Mouse (Mus musculus) lung, adult 18-20 months (tissue): Measurements from ENCODE around the gene Pcsk5.

Experiments
- DNase-seq, 2 experiments: peaks; one replicate each; pipeline ENCODE4 v3.0.0; 2022; ENCODE audit warnings: mixed read lengths in 2 of 2

Pcsk5 gene

GRCm38 (mm10) chr19:17800798-17801197 is 36.6 kb downstream of the Pcsk5 start:
- DNase-seq: no peak

- DNase-seq: no peak
Observed at GRCm38 (mm10) chr19:17799419-17800185, 37.8 kb downstream of the Pcsk5 start.

DNA sequence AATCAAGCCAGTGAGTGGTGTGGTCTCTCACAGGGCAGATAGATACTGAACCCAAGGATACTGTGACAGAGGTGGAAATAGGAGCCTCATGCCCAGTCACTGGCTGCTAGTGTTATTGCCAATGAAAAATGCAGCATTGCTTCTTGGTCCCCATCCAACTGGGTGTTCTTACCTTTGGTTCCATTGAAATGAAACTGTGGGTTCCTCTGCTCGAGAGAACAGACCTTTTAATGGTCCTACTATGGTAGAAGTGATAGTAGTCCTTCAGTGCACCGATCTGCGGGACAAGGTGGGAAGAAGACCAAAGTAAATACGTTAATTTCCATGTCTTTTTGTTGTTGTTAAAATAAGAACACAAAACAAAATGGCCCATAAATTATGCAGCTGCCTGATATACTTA is 44.0 kb downstream of the Pcsk5 start:
- no peak for DNase-seq

DNA sequence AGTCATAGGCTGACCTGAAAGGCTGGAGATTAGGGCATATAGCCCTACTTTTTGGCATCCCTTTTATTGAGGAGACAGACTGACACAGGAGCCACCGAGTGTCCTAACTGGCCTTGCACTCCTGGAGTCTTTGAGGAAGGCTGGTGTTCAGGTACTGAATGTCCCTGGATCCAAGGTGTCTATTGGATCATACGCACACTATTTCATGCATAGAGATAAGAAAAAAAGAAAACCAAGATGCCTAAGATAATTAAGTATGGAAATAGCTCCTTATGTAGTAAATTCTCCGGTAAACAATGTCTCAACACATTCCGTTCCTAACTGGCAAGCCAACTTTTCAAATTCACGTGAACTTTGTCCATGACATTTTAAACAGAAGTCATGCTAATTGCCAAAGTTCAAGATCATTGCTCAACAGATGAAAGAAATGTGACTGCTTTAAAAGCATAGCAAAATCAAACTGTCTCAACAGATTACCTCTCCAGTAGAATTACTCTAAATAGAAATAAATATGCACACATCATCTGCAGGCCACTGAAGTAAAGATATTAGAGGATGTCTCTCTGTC is 45.9 kb downstream of the Pcsk5 start:
- DNase-seq: no peak

DNA sequence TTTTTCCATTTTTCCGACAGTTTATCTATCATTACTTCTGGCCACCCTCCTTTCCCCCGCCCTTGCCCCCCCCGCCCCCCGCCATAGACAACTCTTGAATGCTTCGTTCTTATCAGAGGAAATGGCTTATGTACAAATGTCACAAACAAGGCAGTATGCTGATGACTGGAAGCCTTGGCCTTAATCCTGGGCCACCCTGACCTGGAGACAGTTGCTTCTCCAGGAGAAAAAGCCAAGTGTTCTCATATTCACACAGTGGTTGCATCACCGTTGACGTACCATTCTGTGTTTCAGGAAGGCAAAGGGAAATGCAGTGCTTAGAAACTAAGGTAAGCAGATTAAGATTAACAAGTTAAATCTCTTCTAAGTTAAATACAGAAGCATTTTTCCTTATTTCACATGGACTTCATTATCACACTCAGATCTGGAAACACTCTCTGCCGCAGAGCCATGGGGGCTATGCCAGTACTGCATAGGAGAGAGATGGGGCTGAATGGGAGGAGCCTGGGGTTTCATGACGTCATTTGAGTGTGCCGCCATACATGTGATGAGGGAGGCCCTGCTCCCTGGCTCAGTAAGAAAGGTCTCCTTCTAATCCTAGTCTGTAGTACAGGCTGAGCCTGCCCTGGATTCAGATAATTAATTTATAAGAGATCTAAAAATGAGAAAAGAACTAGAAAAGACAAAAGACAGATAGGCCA is 48.7 kb downstream of the Pcsk5 start:
- peak; percentile 34 to 57 for DNase-seq

GRCm38 (mm10) chr19:17786744-17787143 is 50.7 kb downstream of the Pcsk5 start:
- no peak for DNase-seq

DNA sequence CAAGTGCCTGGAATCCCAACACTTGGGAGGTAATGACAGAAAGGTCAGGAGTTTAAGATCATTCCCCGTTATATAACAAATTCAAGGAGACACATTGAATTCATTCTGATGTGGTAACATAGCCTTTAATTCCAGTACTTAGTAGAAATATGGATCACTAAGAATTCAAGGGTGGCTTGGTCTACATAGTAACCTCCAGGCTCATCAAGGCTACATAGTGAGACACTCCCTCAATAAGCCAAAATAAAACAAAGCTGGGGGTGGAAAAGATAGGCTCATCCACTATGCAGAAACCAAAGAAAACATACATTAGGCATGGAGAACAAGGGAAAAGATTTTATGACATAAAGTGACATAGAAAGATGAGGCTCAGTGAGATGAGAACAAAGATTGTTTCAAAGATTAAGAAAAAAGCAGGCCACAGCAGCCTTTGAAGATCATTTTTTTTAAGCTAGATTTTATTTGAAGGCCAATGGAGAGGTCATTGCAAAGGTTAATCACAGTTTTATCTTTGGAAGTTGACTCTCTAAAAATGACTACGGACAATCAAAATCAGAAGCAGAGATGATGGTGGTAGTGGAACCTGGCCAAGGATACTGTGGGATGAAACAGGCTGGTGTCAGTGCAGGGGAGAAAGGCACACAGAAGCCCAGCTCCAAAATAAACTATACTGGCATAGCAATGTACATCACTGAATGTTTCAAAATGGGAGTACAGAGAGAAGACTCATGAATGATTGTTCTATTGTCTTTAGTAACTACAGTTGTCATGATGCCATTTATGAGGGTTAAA is 52.8 kb downstream of the Pcsk5 start:
- DNase-seq: no peak

GRCm38 (mm10) chr19:17783231-17783630 is 54.2 kb downstream of the Pcsk5 start:
- DNase-seq: no peak

DNA sequence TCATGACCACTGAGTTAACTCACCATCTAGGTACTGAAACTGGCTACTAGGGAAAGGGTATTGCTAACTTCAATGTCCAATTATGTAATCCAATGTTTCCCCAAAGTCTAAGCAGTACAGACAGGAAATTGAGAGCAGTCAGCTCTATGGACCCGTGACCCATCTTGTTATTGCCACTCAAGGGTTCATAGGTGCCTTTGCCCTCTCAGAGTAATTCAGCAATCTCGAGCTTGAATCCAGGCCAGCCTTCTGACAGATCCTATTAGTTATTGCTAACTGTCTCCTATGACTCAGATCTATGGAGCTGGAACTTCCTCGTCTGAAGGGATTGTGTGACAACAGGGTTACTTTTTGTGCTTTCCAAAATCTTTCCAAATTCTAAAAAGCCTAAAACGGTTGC is 56.1 kb downstream of the Pcsk5 start:
- no peak for DNase-seq

DNA sequence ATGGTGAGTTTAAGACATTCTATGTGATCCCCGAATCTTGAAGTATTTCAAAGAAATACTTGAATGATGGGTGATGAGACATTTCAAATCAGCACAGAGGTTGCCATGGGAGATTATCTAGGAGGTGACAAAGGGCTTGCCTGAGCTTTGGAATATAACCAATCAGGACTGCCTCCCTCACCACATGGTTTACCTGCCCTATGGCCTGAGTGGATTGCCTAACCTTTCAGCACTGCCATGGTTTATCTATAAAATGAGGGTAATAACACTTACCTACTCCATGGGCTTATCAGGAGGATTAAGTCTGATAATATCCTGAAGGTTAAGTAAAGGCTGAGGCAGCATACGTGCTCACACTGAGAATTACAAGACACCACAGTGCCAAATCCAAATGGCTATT is 61.5 kb downstream of the Pcsk5 start:
- DNase-seq: no peak

DNA sequence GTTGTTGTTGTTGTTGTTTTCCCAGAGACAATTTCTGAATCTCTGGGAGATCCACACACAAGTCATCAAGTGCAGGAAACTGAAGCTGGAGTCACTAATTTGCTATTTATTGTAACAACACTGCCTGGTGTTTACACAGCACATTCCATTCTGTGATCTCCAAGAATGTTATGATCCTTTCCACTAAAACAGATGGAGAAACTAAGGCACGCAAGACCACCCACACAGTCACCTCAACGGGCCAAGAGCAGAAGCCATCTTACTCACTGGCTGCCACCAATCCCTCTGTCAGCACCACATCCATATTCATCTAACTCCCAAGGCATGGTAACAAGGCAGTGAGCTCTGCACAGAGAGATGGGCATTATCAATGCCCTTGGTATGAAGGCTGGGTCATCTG is 62.3 kb downstream of the Pcsk5 start:
- no peak for DNase-seq

GRCm38 (mm10) chr19:17774061-17774460 is 63.4 kb downstream of the Pcsk5 start:
- peak in 1 of 2 experiments; percentile 3 for DNase-seq

- peak in 1 of 2 experiments; percentile 2 for DNase-seq
Observed at GRCm38 (mm10) chr19:17769610-17770399, 67.6 kb downstream of the Pcsk5 start.

- DNase-seq: no peak
Observed at GRCm38 (mm10) chr19:17765001-17765400, 72.4 kb downstream of the Pcsk5 start.

DNA sequence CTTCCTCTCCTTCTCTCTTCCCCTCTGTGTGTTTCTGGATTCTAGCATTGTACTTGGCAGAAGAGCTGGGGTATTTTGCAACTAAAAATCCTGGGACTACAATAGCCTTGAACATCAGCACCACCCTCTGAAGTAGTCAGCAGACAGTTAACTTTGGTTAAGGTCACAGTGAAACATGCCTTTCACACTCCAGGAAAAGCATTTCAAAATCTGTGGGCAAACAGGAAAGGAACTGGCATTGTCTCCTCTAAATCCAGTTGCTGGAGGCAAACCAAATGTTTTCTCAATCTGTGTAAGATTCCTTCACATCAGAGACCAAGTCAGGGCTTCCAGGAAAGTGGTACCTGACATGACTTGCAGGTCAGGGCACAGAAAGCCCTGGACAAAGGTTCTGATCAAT is 74.7 kb downstream of the Pcsk5 start:
- DNase-seq: peak in 1 of 2 experiments; percentile 31

DNA sequence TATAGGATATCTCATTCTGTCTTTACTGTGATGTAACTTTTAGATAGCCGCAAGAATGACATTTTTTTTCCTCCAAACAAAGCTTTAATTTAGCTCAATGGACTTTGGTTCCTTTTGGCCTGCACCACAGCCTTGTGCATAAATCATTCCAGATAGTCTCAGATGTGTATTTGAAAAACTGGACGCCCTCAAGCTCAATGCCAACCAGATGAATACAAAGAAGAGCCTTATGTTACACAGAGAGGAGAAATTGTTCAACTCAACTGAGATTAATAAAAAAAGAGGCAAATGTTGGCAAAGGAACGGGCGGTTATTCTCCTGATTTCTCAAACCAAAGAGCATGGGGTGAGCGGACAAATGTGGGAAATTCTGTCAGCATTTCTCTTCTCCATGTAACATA is 75.8 kb downstream of the Pcsk5 start:
- no peak for DNase-seq

DNA sequence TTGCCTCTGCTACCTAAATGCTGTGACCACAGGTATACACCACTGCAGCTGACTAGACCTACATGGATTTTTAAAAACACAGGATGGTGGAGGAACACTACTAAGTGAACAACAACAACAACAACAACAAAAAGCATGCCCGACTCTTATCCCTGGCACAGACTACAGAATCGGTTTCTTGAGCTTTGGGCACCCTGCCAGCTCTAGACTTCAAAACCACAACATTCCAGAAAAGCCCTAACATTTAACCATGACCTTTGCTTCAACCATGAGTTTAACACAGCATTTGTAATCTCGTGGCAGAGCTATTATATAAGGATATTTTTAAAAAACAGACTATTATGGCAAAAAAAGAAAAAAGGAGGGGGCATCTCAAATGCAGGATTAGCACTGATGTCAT is 84.6 kb downstream of the Pcsk5 start:
- no peak for DNase-seq

DNA sequence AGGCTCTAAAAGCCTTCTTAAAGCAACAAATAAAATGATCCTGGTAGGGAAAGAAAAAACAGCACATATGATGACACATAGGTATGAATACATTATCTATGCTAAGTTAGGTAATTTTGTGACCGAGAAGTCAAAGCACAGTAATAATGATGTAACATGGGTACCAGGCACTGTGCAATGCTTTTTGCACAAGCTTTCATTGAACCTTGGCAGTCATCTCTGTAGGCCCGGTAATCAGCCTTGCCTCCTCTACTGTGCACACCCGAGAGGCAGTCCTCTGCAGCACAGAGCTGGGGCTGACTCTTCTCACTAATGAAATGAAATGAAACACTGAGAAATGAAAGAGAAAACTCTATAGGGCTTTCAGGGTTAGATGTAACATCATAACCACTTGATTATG is 89.1 kb downstream of the Pcsk5 start:
- no peak for DNase-seq

DNA sequence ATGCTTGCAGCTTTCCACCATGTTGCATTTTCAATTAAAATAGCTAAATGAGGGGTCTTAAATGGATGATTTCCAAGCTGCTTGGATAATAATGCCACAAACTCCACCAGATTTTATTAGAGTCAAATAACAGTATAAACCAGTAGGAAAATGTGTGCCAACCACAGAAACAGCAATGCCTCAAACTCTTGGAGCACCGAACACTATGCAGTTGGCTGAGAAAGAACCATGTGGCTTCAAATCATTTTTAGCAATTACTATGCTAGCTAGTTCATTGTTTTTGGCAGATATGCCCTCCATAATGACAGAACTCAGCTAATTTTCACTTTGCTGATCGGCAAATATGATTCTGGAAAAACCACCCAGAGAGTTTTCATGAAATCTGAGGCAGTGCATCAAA is 92.1 kb downstream of the Pcsk5 start:
- no peak for DNase-seq

GRCm38 (mm10) chr19:17744474-17745069 is 92.9 kb downstream of the Pcsk5 start:
- no peak for DNase-seq

GRCm38 (mm10) chr19:17741465-17741864 is 96.0 kb downstream of the Pcsk5 start:
- DNase-seq: no peak

DNA sequence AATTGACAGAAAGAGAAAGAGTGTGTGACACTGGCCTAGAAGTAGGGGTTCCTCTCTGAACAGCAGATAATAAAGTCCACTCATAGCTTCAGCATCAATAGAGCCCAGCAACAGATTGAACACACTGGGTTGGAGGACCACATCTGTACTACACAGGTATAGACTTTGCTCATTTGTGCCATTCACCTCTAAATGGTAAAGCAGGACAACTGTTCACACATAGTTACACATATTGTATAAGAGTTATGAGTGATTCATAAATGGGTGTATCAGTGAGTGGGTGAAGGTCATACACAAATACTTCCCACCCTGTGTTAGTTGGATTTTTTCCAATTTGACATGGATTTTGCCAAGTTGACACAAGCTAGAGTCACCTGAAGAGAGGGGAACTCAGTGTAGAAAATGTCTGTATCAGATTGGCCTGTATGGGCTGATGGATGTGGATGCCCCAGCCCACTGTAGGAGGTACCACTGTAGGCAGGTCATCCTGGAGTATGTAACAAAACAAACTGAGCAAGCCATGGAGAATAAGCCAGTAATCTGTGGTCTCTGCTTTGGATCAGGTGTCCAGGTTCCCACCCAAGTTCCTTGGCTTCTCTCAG is 104.7 kb downstream of the Pcsk5 start:
- no peak for DNase-seq
